Mouse (Mus musculus) lung, embryonic 15.5 days (tissue): ENCODE data around the gene Csmd2. TPM values are rescaled to one million over a fixed set of nuclear protein-coding genes. Genes with fewer than 3 reads are reported as not detected.
"Not testable (repeated sequence)": the region's sequence is repeated elsewhere in the genome, so short reads cannot be mapped to it uniquely, and the experiment has no call there.

Experiments
- ATAC-seq: fragments of 200-750 bp; cut with Nextera tagmentation; 2 replicates; pipeline ENCODE4 v1.8.0; 2017; ENCODE audit warnings: moderate number of reproducible peaks, borderline replicate concordance; ENCODE audit not compliant: low FRiP score, low TSS enrichment; ENCODE audit errors: extremely low read depth
- H3K27ac ChIP-seq: fragments of 300-500 bp; sonication (generic); 2 replicates; pipeline ENCODE4 v1.5.1; 2015; ENCODE audit warnings: moderate library complexity, mild to moderate bottlenecking, inconsistent platforms
- H3K27me3 ChIP-seq: fragments of 300-500 bp; sonication (generic); 2 replicates; pipeline ENCODE4 v1.6.1; 2015; ENCODE audit warnings: inconsistent platforms
- H3K36me3 ChIP-seq: fragments of 300-500 bp; sonication (generic); 2 replicates; pipeline ENCODE4 v1.6.1; 2015; ENCODE audit warnings: inconsistent platforms
- H3K4me1 ChIP-seq: fragments of 300-500 bp; sonication (generic); 2 replicates; pipeline ENCODE4 v1.6.1; 2015; ENCODE audit warnings: inconsistent platforms
- H3K4me2 ChIP-seq: fragments of 300-500 bp; sonication (generic); 2 replicates; pipeline ENCODE4 v1.6.1; 2015; ENCODE audit warnings: inconsistent platforms, mild to moderate bottlenecking, moderate library complexity
- H3K4me3 ChIP-seq: fragments of 300-500 bp; sonication (generic); 2 replicates; pipeline ENCODE4 v1.5.1; 2015; ENCODE audit warnings: mild to moderate bottlenecking, inconsistent platforms
- H3K9ac ChIP-seq: fragments of 300-500 bp; sonication (generic); 2 replicates; pipeline ENCODE4 v1.6.1; 2015; ENCODE audit warnings: inconsistent platforms
- H3K9me3 ChIP-seq: fragments of 300-500 bp; sonication (generic); 2 replicates; pipeline ENCODE4 v1.6.1; 2016; ENCODE audit warnings: inconsistent platforms
- WGBS: fragments of 180-500 bp; shearing (Covaris S2); methylation state at CpG from one replicate; pipeline ENCODE4 v1.1.7; 2015; 5-methylcytosine and 5-hydroxymethylcytosine counted together
- polyA plus RNA-seq: library from polyadenylated mRNA; unstranded; fragments of >200 nt; fragmentation: Nextera tagmentation; extraction: Ambion mirVana; gene quantifications from 2 replicates; pipeline ENCODE4 v1.2.1, GENCODE M21; 2015

Gene Csmd2
- polyA plus RNA-seq, 1 experiment from 2014 or later, result 0.21 TPM

DNA sequence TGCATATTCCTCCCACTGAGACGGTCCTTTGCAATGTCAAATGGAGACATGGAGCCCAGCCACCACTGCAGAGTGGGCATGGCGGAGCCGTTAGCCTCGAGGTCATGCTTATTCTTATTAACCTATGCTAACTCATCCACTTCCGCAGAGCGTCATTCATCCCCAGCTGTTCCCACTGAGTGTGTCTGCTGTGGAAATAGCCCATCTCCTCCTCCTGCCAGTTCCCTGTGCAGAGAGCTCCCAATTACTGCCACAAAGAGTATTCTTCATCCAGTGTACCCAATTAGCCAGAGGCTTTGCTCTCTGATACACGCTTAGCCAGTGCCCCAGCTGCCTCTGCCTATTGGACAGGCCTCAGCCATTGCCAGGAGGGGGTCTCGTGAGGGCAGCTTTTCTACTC, 504.4 kb downstream of the Csmd2 start:
- Histone ChIP-seq H3K9ac (no peak overlapping the region), H3K9me3 (no peaks in the 10 kb centered on the region), H3K4me1 (no peaks in the 10 kb centered on the region), H3K36me3 (no peaks in the 10 kb centered on the region), H3K27ac (no peak overlapping the region), H3K27me3 (no peaks in the 10 kb centered on the region), H3K4me2 (no peak overlapping the region), H3K4me3 (no peak overlapping the region)
- 73% methylated on average over 8 of the region's 8 CpGs for WGBS
- no peak for ATAC-seq

DNA sequence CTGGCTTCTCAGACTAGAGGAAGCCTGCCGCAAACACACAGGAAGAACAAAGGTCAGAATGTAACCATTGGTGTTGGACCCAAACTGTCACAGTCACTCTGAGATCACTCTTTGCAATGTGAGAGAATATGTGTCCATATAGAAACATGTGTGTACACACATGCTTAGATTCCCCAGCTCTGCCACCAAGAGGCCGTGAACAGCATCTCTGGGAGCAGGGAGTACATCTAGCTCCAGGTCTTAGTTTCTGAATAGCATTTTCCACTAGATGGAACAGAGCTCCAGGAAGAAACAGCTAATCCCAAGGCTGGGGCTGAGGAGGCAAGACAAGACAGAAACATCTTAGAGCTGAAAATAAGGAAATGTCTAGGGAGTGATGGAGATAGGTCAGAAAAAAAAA, 512.3 kb downstream of the Csmd2 start:
- no peaks in the 10 kb centered on the region for H3K9me3 ChIP-seq
- WGBS, result 63% methylated on average over 2 of the region's 2 CpGs
- H3K4me2 ChIP-seq, result no peak overlapping the region
- H3K27me3 ChIP-seq, result no peaks in the 10 kb centered on the region
- H3K4me3 ChIP-seq, result no peak overlapping the region
- H3K4me1 ChIP-seq, result peaks cover 3% of the 10 kb centered on the region; the same call in 1 of the 2 replicates
- H3K36me3 ChIP-seq, result no peaks in the 10 kb centered on the region
- ATAC-seq, result no peak
- H3K27ac ChIP-seq, result no peak overlapping the region
- no peak overlapping the region for H3K9ac ChIP-seq

DNA sequence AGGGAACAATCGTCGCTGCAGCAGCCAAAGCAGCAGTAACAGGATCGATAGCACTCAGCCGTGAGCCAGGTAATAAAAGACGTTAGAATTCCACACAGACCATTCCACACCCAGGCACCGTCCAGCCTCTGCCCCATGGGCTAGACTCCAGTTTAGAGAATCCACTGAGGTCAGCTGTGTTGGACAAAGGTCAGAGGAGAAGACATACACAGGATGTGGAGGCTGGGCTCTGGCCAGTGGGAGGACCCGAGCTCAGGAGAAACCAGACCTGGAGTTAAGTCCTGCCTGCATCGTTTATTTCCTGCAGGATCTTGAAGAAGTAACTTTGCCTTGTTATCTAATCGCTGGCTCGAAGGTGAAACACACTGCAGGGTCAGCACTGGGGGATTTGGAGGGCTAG, 519.2 kb downstream of the Csmd2 start:
- no peaks in the 10 kb centered on the region for H3K9me3 ChIP-seq
- ATAC-seq, result no peak
- no peaks in the 10 kb centered on the region for H3K27me3 ChIP-seq
- H3K27ac ChIP-seq, result no peak overlapping the region
- no peak overlapping the region for H3K9ac ChIP-seq
- H3K4me2 ChIP-seq, result no peak overlapping the region
- no peaks in the 10 kb centered on the region for H3K36me3 ChIP-seq
- H3K4me1 ChIP-seq, result peaks cover 3% of the 10 kb centered on the region; the same call in 1 of the 2 replicates
- no peak overlapping the region for H3K4me3 ChIP-seq
- 46% methylated on average over 10 of the region's 10 CpGs for WGBS

DNA sequence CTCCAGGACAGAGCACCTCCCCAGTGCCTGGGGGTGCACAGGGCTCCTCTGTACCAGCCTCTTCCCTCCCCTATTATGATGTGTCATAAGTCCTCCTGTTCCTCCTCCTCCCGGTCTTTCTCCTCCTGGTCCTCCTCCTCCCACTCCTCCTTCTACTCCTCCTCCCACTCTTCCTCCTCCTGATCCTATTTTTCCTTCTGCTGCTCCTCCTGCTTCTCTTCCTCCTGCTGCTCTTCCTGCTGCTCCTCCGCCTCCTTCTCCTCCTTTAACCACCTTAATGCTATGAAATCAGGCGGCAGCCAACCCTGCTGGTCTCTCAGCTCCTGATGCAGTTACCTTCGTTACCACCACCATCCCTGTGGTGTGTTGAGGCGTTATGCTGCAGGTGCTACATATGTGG, 522.2 kb downstream of the Csmd2 start:
- no peak overlapping the region for H3K9ac ChIP-seq
- no peaks in the 10 kb centered on the region for H3K4me1 ChIP-seq
- no peaks in the 10 kb centered on the region for H3K27me3 ChIP-seq
- 67% methylated on average over 5 of the region's 5 CpGs for WGBS
- H3K36me3 ChIP-seq, result no peaks in the 10 kb centered on the region
- ATAC-seq, result no peak
- no peak overlapping the region for H3K27ac ChIP-seq
- H3K4me3 ChIP-seq, result no peak overlapping the region
- H3K9me3 ChIP-seq, result no peaks in the 10 kb centered on the region
- no peak overlapping the region for H3K4me2 ChIP-seq

DNA sequence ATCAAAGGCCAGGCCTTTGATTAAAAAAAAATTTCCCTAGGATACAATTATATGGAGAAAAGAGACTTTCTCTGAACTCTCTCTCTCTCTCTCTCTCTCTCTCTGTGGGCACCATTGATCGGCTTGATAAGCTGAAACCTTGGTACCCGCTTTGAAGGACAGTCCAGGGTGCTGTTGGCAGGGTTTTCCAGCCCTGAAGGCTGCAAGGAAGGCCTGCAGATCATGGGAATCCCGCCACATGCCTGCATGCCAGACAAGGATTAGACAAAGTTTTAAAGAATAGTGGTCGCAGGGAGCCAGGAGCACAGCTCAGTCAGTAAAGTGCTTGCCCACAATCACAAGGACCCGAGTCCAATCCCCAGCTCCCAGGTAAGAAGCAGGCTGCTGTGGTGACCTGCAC, 526.8 kb downstream of the Csmd2 start:
- Histone ChIP-seq H3K9ac (no peak overlapping the region), H3K4me3 (no peak overlapping the region), H3K27me3 (no peaks in the 10 kb centered on the region), H3K36me3 (no peaks in the 10 kb centered on the region), H3K4me2 (no peak overlapping the region), H3K27ac (no peak overlapping the region), H3K9me3 (no peaks in the 10 kb centered on the region), H3K4me1 (no peaks in the 10 kb centered on the region)
- 80% methylated on average over 5 of the region's 5 CpGs for WGBS
- no peak for ATAC-seq

DNA sequence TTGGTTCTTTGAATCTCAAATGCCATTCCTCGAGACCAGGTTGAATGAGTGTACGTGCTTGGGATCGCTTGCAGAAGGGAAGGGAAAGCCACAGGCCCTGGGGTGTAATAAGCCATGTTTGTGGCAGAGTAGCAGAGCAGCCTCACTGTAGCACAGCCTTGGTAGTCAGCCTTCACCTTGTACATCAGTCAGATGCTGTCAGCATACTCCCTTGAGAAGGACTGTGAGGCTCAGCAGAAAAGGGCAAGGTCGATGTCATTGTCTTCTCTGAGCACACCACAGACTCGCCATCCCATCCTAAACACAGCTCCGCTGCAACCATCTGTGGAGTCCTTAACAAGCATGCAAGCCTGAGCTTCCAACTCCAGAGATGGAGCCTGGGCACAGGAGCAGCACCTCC, 533.6 kb downstream of the Csmd2 start:
- ATAC-seq, result no peak
- no peaks in the 10 kb centered on the region for H3K36me3 ChIP-seq
- H3K4me3 ChIP-seq, result no peak overlapping the region
- no peaks in the 10 kb centered on the region for H3K9me3 ChIP-seq
- no peak overlapping the region for H3K9ac ChIP-seq
- H3K27ac ChIP-seq, result no peak overlapping the region
- H3K4me2 ChIP-seq, result no peak overlapping the region
- no peaks in the 10 kb centered on the region for H3K4me1 ChIP-seq
- 88% methylated on average over 6 of the region's 6 CpGs for WGBS
- no peaks in the 10 kb centered on the region for H3K27me3 ChIP-seq

DNA sequence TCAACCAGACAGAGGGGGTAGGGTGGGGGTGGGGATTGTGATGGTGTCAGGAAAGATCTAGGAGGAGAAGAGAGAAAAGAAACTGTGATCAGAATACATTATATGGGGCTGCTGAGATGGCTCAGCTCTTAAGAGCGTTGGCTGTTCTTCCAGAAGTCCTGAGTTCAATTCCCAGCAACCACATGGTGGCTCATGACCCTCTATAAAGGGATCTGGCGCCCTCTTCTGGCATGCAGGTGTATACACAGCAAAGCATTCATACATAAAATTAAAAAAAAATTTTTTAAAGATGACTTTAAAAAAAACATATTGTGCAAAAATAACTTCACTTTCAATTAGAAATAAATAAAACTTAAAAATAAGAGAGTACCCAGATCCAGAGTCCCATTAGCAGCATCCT, 555.7 kb downstream of the Csmd2 start:
- Histone ChIP-seq H3K9me3 (no peaks in the 10 kb centered on the region), H3K9ac (no peak overlapping the region), H3K4me3 (no peak overlapping the region), H3K36me3 (no peaks in the 10 kb centered on the region), H3K4me2 (no peak overlapping the region), H3K27ac (no peak overlapping the region), H3K27me3 (no peaks in the 10 kb centered on the region), H3K4me1 (no peaks in the 10 kb centered on the region)
- WGBS, result 20% methylated on average over 2 of the region's 2 CpGs
- ATAC-seq, result no peak

DNA sequence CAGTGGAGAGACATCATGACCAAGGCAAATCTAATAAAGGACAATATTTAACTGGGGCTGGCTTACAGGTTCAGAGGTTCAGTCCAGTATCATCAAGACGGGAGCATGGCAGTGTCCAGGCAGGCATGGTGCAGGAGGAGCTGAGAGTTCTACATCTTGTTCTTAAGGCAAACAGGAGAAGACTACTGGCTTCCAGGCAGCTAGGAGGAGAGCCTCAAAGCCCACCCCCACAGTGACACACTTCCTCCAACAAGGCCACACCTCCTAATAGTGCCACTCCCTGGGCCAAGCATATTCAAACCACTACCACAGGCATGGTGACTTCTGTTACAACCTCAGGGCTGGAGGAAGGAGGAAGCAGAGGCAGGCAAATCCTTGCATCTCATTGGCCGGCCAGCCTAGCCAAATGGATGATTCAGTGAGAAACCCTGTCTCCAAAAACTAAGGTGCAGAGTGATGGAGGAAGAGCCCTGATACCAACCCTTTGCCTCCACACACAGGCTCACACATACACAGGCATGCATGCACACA, 556.4 kb downstream of the Csmd2 start:
- not testable (repeated sequence) for H3K36me3 ChIP-seq, H3K4me1 ChIP-seq, H3K4me2 ChIP-seq, H3K9me3 ChIP-seq, H3K27me3 ChIP-seq, H3K9ac ChIP-seq, ATAC-seq, H3K4me3 ChIP-seq, H3K27ac ChIP-seq
- WGBS, result 68% methylated on average over 2 of the region's 2 CpGs

DNA sequence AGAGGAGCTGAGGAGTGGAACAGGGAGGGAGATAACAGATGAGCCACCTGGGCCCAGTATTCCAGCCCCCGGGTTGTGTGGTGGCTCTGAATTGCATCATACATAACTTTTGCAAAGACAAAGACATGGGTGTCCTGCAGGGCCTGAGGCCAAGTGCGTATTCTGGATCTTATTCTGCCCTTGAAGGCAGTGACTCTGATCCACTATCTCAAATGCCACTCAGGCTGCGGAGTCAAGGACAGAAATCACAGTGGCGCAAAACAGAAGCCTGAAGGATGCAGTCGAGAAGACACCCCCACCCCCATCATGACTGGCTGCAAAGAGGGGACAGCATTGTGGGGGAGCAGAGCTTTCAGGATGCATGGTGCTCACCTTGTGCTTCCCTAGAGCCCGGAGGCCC, 563.1 kb downstream of the Csmd2 start:
- Histone ChIP-seq H3K27ac (no peak overlapping the region), H3K36me3 (no peaks in the 10 kb centered on the region), H3K4me2 (no peak overlapping the region), H3K27me3 (no peaks in the 10 kb centered on the region), H3K9ac (no peak overlapping the region), H3K4me1 (no peaks in the 10 kb centered on the region), H3K9me3 (no peaks in the 10 kb centered on the region), H3K4me3 (no peak overlapping the region)
- WGBS, result 79% methylated on average over 6 of the region's 6 CpGs
- no peak for ATAC-seq

DNA sequence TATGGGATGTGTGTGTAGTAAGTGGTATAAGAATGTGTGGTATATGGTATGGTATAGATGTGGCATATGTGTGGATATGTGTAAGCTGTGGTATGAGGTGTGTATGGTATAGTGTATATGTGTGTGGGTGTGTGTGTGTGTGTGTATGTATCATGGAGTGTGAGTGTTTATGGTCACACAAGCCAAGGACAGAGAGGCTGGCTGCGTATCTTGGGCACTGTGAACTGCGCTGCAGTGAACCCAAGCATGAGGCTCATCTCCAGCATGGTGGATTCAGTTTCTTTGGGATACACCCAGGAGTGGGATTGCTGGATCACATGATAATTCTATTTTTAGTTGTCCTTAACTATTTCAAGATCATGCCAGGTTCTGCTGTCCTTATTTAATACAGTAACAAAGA, 566.5 kb downstream of the Csmd2 start:
- Histone ChIP-seq H3K27me3 (no peaks in the 10 kb centered on the region), H3K4me1 (no peaks in the 10 kb centered on the region), H3K4me3 (no peak overlapping the region), H3K36me3 (no peaks in the 10 kb centered on the region), H3K27ac (no peak overlapping the region), H3K4me2 (no peak overlapping the region), H3K9ac (no peak overlapping the region), H3K9me3 (no peaks in the 10 kb centered on the region)
- 85% methylated on average over 2 of the region's 2 CpGs for WGBS
- ATAC-seq, result no peak

DNA sequence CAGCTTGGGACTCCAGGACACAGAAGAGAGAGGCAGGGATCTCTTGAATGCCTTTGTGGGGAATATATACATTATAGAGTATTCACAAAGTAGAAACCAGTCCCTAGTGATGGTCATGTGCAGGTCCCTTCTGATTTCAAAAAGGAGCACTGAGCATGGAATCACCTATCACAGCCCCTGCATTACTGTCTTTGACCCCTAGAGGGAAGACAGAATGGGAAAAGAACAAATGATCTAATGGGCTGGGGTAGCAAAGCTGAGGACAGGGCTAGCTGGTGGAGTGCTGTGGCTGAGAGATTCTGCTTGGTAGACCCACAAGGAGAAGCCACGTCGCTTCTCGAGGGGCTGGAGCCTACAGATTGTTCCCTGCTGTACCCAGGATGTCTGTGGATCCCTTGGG, 572.7 kb downstream of the Csmd2 start:
- Histone ChIP-seq H3K27me3 (no peaks in the 10 kb centered on the region), H3K27ac (no peak overlapping the region), H3K9me3 (no peaks in the 10 kb centered on the region), H3K36me3 (no peaks in the 10 kb centered on the region), H3K4me2 (no peak overlapping the region), H3K9ac (no peak overlapping the region), H3K4me3 (no peak overlapping the region), H3K4me1 (no peaks in the 10 kb centered on the region)
- ATAC-seq, result no peak
- WGBS, result 77% methylated on average over 3 of the region's 3 CpGs

DNA sequence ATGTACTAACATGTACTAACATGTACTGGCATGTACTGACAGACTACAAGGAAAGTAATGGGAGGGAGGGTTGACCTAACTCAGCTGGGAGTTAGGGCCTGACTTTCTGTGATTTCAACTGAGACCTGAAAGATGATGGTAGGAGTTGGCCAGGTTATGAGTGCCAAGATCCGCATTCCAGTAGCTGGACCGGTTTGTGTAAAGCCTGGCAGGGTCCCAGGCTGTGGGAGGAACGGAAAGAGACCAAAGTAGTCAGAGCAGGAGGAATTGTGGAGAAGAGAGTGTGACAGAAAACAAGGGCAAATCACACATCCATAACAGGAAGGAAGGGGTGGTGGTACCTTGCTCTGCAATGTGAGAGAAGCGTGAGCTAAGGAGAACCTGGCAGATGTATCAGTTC, 588.2 kb downstream of the Csmd2 start:
- no peak overlapping the region for H3K4me2 ChIP-seq
- no peak overlapping the region for H3K4me3 ChIP-seq
- H3K27me3 ChIP-seq, result no peaks in the 10 kb centered on the region
- ATAC-seq, result no peak
- no peak overlapping the region for H3K9ac ChIP-seq
- H3K9me3 ChIP-seq, result no peaks in the 10 kb centered on the region
- peaks cover 11% of the 10 kb centered on the region for H3K36me3 ChIP-seq
- H3K27ac ChIP-seq, result no peak overlapping the region
- H3K4me1 ChIP-seq, result no peaks in the 10 kb centered on the region
- 60% methylated on average over 4 of the region's 4 CpGs for WGBS

DNA sequence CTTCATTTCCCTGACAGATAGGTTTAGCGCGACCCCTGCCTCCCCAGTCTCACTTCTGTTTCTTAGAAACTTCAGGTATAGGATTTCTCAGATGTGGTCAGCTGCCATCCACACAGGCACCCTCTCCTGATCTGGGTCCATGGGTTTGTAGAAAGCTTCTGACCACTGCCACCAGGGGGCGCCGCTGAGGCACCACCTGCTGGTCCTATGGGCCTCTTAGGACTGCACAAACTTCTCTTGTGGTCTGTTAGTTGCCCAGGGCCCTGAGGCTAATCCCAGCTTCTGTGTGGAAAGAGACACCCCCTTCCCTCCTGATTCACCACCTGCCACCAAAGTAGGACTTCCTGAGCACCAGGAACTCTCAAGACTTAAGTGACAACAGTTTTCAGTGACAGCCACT, 591.5 kb downstream of the Csmd2 start:
- H3K36me3 ChIP-seq, result peaks cover 42% of the 10 kb centered on the region
- peaks cover 17% of the 10 kb centered on the region; the same call in 1 of the 2 replicates for H3K9me3 ChIP-seq
- no peak for ATAC-seq
- H3K27me3 ChIP-seq, result no peaks in the 10 kb centered on the region
- no peak overlapping the region for H3K9ac ChIP-seq
- no peak overlapping the region for H3K4me2 ChIP-seq
- H3K4me1 ChIP-seq, result no peaks in the 10 kb centered on the region
- H3K4me3 ChIP-seq, result no peak overlapping the region
- no peak overlapping the region for H3K27ac ChIP-seq
- WGBS, result 65% methylated on average over 4 of the region's 4 CpGs
